In the genomic region with DNA sequence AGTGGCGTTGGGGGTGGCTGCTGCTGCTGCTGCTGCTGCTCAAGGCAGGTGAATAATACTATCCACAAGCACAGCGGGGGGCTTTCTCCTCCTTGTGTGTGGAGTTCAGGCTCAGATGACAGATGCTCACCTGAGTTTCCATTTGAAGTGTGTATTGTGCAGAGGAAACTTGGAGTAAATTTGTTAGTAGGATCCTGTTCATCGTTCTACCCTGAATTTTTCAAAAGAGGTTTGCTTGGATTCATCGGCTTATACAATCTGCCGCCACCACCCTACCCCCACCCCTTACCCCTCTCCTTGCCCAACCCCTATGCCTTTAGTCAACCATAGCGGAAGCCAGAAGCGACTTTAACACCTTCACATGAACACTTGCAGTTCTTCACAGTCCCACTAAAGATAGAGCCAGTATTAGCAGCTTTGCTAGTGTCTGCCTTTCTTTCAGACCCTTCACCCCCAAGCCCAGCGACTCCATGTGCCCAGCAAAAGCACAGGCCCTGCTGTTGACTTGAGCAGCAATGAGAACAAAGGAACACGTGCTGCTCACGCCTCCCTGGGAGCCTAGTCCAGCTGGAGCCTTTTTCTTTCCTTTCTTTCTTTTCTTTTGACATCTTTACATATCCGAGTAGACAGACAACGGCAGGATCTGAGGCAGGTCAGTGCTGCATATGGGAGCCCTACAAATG, we compare ENCODE assay signal across 22 mouse cellular contexts. TPM values are rescaled to one million over a fixed set of nuclear protein-coding genes. Genes with fewer than 3 reads are reported as not detected.
DNase-seq lines count a peak whose midpoint lies in the region; ATAC-seq and TF ChIP-seq lines count a peak whose summit lies in the region.
"Had no signal": no experiment of that assay in that cellular context is flagged by ENCODE, and none has a peak within 500 bp of the region (broad histone marks: within the 10 kb centered on the region; RNA-seq: fewer than 3 reads in every experiment).

No protein-coding gene starts in this region.

- whole genome bisulfite sequencing in kidney, embryonic 16.5 days: 57% methylated on average over 12 of the region's 12 CpGs
- WGBS in forebrain, embryonic 14.5 days: 38% methylated on average over 12 of the region's 12 CpGs

- peak overlapping the region; percentile 3; the same call in 1 of the 2 replicates for H3K9ac ChIP-seq in kidney, embryonic 16.5 days (replicated peaks; ENCODE audit: low read length)
- H3K9ac ChIP-seq in forebrain, embryonic 14.5 days (ENCODE audit: low read length): no peak overlapping the region
- H3K9ac ChIP-seq: embryonic facial prominence, embryonic 13.5 days; heart, embryonic 15.5 days; hindbrain, embryonic 13.5 days had no signal

- peaks cover 35% of the 10 kb centered on the region for H3K4me1 ChIP-seq in kidney, embryonic 16.5 days (ENCODE audit: insufficient read depth, low read length)
- peaks cover 4% of the 10 kb centered on the region; the same call in 1 of the 2 replicates for H3K4me1 ChIP-seq in forebrain, embryonic 14.5 days (ENCODE audit: control insufficient read depth, insufficient read depth, low read length)

- DNase-seq in kidney, adult 8-10 months: no peak
- DNase-seq in R1 (ENCODE audit: low read depth, low spot score): peak; percentile 25
- peak; percentile 67 for DNase-seq in brain, embryonic 14.5 days (ENCODE audit: low read depth)
- peak; percentile 49 for DNase-seq in forebrain, embryonic 14.5 days (ENCODE audit: low spot score)
- DNase-seq in urinary bladder, postnatal 14 days (ENCODE audit: low spot score): no peak
- no peak for DNase-seq in adrenal gland, adult (ENCODE audit: inconsistent age in 2 of 2, low spot score in 1 of 2)
- DNase-seq: adrenal gland, adult 2 months; cerebellum, adult 11 months; cerebellum, postnatal 25 days; heart, adult 18-20 months; left cerebral cortex, postnatal 4 days; lung, adult 2 months; retina, postnatal 1 day; thymus, postnatal 4 days had no signal

- no peak for ATAC-seq in kidney, embryonic 16.5 days (ENCODE audit: low FRiP score, low TSS enrichment)
- peak; percentile 72; the same call in 1 of the 2 replicates for ATAC-seq in forebrain, embryonic 14.5 days
- ATAC-seq in erythroblast, adult 5-6 weeks (replicated peaks; ENCODE audit: low FRiP score, poor library complexity, severe bottlenecking): no peak
- ATAC-seq: intestine, postnatal 0 days had no signal

- no peak overlapping the region for H3K4me3 ChIP-seq in kidney, embryonic 16.5 days (ENCODE audit: low read length)
- no peak overlapping the region for H3K4me3 ChIP-seq in forebrain, embryonic 14.5 days (ENCODE audit: low read depth, low read length)
- H3K4me3 ChIP-seq: embryonic facial prominence, embryonic 13.5 days; heart, embryonic 15.5 days; hindbrain, embryonic 13.5 days; myocyte had no signal

- H3K27ac ChIP-seq in kidney, embryonic 16.5 days (ENCODE audit: low read length): peak overlapping the region; percentile 71
- H3K27ac ChIP-seq in forebrain, embryonic 14.5 days (ENCODE audit: low read depth, low read length): no peak overlapping the region
- H3K27ac ChIP-seq: embryonic facial prominence, embryonic 13.5 days; heart, embryonic 15.5 days; hindbrain, embryonic 13.5 days had no signal

- no peaks in the 10 kb centered on the region for H3K9me3 ChIP-seq in kidney, embryonic 16.5 days (ENCODE audit: low read length)
- H3K9me3 ChIP-seq in forebrain, embryonic 14.5 days (replicated peaks; ENCODE audit: control insufficient read depth, low read length): no peaks in the 10 kb centered on the region
- H3K9me3 ChIP-seq: embryonic facial prominence, embryonic 13.5 days; heart, embryonic 15.5 days; hindbrain, embryonic 13.5 days had no signal

- H3K4me2 ChIP-seq in kidney, embryonic 16.5 days (replicated peaks; ENCODE audit: low read depth, low read length): no peak overlapping the region
- no peak overlapping the region for H3K4me2 ChIP-seq in forebrain, embryonic 14.5 days (ENCODE audit: low read length)
- H3K4me2 ChIP-seq: embryonic facial prominence, embryonic 13.5 days; heart, embryonic 15.5 days; hindbrain, embryonic 13.5 days; liver, embryonic 11.5 days had no signal

- no peak for TF ChIP-seq POLR2A in brain, embryonic 14.5 days (IDR thresholded peaks at IDR 0.05; ENCODE audit: borderline replicate concordance, extremely low read depth, insufficient read depth, insufficient read length, poor library complexity, severe bottlenecking)

- TF ChIP-seq CTCF in brain, embryonic 14.5 days (IDR thresholded peaks at IDR 0.05; ENCODE audit: borderline replicate concordance, extremely low read depth, insufficient read depth, insufficient read length): no peak

- H3K36me3 ChIP-seq in kidney, embryonic 16.5 days (ENCODE audit: insufficient read depth, low read length): no peaks in the 10 kb centered on the region
- H3K36me3 ChIP-seq in forebrain, embryonic 14.5 days (ENCODE audit: control insufficient read depth, insufficient read depth, low read length): no peaks in the 10 kb centered on the region
- H3K36me3 ChIP-seq: embryonic facial prominence, embryonic 13.5 days; heart, embryonic 15.5 days; hindbrain, embryonic 13.5 days had no signal

- H3K27me3 ChIP-seq in kidney, embryonic 16.5 days (ENCODE audit: insufficient read depth, low read length): no peaks in the 10 kb centered on the region
- no peaks in the 10 kb centered on the region for H3K27me3 ChIP-seq in forebrain, embryonic 14.5 days (replicated peaks; ENCODE audit: control insufficient read depth, insufficient read depth, low read length)
- H3K27me3 ChIP-seq: embryonic facial prominence, embryonic 13.5 days; heart, embryonic 15.5 days; hindbrain, embryonic 13.5 days had no signal

RNA-seq across cellular contexts. Expression of gene Tgfa, which starts 16.2 kb away (rescaled TPM):
- 7.7 and 9.1 TPM in 2 replicates for polyA plus RNA-seq in kidney, embryonic 16.5 days (2015; fragmentation: Nextera tagmentation; extraction: Ambion mirVana)
- 5.3 and 10.0 TPM in 2 replicates for polyA plus RNA-seq in brain, embryonic 14.5 days (2012; rRNA removed)
- polyA plus RNA-seq in forebrain, embryonic 14.5 days (2014; fragmentation: Nextera tagmentation; extraction: Ambion mirVana): 7.5 and 12.0 TPM in 2 replicates
- not detected in 2 replicates for total RNA-seq in erythroblast, adult 5-6 weeks (2015; ENCODE audit: low replicate concordance)
- total RNA-seq in erythroblast, adult 5-6 weeks (2017; ENCODE audit: low replicate concordance): not detected in 2 replicates

Comparison
In these comparisons a context has a peak if more than half of its experiments do, and no peak if none do; other contexts are left out.
1. DNase-seq: peak in R1 (single experiment), brain, embryonic 14.5 days (single experiment) and forebrain, embryonic 14.5 days (single experiment); none in kidney, adult 8-10 months (0 of 2), urinary bladder, postnatal 14 days (single experiment) and adrenal gland, adult (0 of 2).